Mouse (Mus musculus) limb, embryonic 15.5 days (tissue): ENCODE measurements around the gene Cyp2f2. TPM values are rescaled to one million over a fixed set of nuclear protein-coding genes. Genes with fewer than 3 reads are reported as not detected.

ENCODE experiments used
- ATAC-seq: fragments of 200-750 bp; cut with Nextera tagmentation; 2 replicates; pipeline ENCODE4 v1.8.0; 2017; ENCODE audit warnings: low read depth, moderate TSS enrichment; ENCODE audit not compliant: insufficient number of reproducible peaks, low FRiP score, low TSS enrichment
- H3K27ac ChIP-seq: fragments of 300-500 bp; sonication (generic); 2 replicates; pipeline ENCODE4 v1.5.1; 2015; ENCODE audit warnings: moderate library complexity, mild to moderate bottlenecking, inconsistent platforms
- H3K27me3 ChIP-seq: fragments of 300-500 bp; sonication (generic); 2 replicates; pipeline ENCODE4 v1.6.1; 2015; ENCODE audit warnings: inconsistent platforms
- H3K36me3 ChIP-seq: fragments of 300-500 bp; sonication (generic); 2 replicates; pipeline ENCODE4 v1.6.1; 2015; ENCODE audit warnings: inconsistent platforms
- H3K4me1 ChIP-seq: fragments of 300-500 bp; sonication (generic); 2 replicates; pipeline ENCODE4 v1.6.1; 2015; ENCODE audit warnings: inconsistent platforms
- H3K4me2 ChIP-seq: fragments of 300-500 bp; sonication (generic); 2 replicates; pipeline ENCODE4 v1.6.1; 2015; ENCODE audit warnings: mild to moderate bottlenecking, inconsistent platforms
- H3K4me3 ChIP-seq: fragments of 300-500 bp; sonication (generic); 2 replicates; pipeline ENCODE4 v1.5.1; 2015; ENCODE audit warnings: mild to moderate bottlenecking, inconsistent platforms
- H3K9ac ChIP-seq: fragments of 300-500 bp; sonication (generic); 2 replicates; pipeline ENCODE4 v1.6.1; 2015; ENCODE audit warnings: inconsistent platforms
- H3K9me3 ChIP-seq: fragments of 300-500 bp; sonication (generic); 2 replicates; pipeline ENCODE4 v1.6.1; 2016; ENCODE audit warnings: inconsistent platforms
- WGBS: fragments of 180-500 bp; shearing (Covaris S2); methylation state at CpG from one replicate; pipeline ENCODE4 v1.1.7; 2015; 5-methylcytosine and 5-hydroxymethylcytosine counted together
- polyA plus RNA-seq: library from polyadenylated mRNA; unstranded; fragments of >200 nt; fragmentation: Nextera tagmentation; extraction: Ambion mirVana; gene quantifications from 2 replicates; pipeline ENCODE4 v1.2.1, GENCODE M21; 2015

The Cyp2f2 gene
- polyA plus RNA-seq, result 0.42 and 0.45 TPM in 2 replicates

DNA sequence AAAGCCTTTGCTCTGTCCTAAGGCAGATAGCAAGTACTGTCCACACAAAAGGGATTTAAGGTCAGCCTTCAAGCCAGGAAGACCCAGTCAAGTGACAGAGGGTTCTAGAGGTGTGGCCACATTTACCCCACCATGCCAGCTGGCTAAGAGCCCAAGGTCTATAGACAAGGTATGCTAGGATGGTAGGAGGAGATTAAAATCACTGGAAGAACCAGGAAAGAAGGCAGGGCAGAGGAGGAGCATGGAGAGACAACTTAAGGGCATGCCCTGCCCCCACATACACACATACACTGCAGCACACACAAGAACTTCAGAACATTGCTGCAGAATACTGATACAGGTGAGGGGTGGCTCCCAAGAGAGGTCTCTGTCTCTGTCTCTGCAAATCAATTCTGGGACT is at the start of gene Cyp2f2:
Cyp2f2 (plus strand) TSS at position 234 of the 400 bp plus-strand sequence.
- no peaks in the 10 kb centered on the region for H3K27me3 ChIP-seq
- no peak within 1 kb of the TSS for H3K4me2 ChIP-seq
- H3K4me1 ChIP-seq, result peaks cover 11% of the 10 kb centered on the region; the same call in 1 of the 2 replicates
- no peak within 1 kb of the TSS for H3K9ac ChIP-seq
- no peaks in the 10 kb centered on the region for H3K36me3 ChIP-seq
- no peak for ATAC-seq
- H3K9me3 ChIP-seq, result no peaks in the 10 kb centered on the region
- H3K27ac ChIP-seq, result 0 out of 2 replicates have a peak within 1 kb of the TSS, but pooled peaks have one; percentile 5
- no peak within 1 kb of the TSS for H3K4me3 ChIP-seq

DNA sequence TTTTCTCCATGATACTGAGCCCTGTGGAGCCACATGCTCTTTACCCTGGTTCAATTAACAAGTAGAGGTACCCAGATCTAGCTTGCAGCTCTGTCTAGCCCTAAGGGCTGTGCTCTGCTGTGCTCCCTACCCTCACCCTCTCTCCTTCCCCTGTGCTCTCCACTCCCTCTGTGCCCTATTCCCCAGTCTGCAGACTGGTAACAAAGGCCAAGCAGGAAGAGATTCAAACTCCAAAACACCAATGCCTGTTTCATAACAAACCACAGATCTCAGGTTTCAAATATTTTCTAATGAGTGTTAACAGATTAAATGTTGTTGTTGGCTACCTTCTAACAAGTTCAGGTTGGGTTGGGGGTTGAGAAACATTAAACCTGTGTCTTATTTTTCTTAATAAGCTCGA is 41.1 kb upstream of the Cyp2f2 start:
- no peaks in the 10 kb centered on the region for H3K9me3 ChIP-seq
- no peaks in the 10 kb centered on the region for H3K27me3 ChIP-seq
- 76% methylated on average over 1 of the region's 1 CpGs for whole genome bisulfite sequencing
- no peak overlapping the region for H3K4me3 ChIP-seq
- H3K36me3 ChIP-seq, result no peaks in the 10 kb centered on the region
- no peak for ATAC-seq
- no peak overlapping the region for H3K27ac ChIP-seq
- 0 out of 2 replicates have a peak, but pooled peaks cover 2% of the 10 kb centered on the region for H3K4me1 ChIP-seq
- no peak overlapping the region for H3K9ac ChIP-seq
- no peak overlapping the region for H3K4me2 ChIP-seq

DNA sequence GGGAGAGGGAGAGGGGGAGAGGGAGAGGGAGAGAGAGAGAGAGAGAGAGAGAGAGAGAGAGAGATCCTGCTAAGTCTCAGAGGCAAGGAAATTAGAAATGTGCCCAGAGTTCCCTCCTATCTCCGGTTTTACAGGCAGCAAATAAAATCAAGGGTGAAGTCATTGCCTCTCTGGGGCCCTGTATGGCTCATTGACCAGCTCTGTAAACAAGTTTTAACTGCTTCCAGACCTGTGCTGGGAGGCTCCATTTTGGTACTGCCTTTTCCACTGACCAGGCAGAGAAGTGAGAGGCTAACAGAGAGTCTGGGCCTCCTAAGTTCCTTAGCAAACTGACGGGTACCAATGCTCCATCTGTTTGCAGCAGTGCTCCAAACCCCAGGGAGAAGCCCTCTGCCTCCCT is 38.1 kb upstream of the Cyp2f2 start:
- ATAC-seq, result no peak; the same call in 1 of the 2 replicates
- 0 out of 2 replicates have a peak, but pooled peaks cover 2% of the 10 kb centered on the region for H3K4me1 ChIP-seq
- WGBS, result 33% methylated on average over 2 of the region's 2 CpGs
- H3K27ac ChIP-seq, result 0 out of 2 replicates have a peak overlapping the region, but pooled peaks have one; percentile 39
- H3K4me2 ChIP-seq, result no peak overlapping the region
- H3K9me3 ChIP-seq, result no peaks in the 10 kb centered on the region
- no peaks in the 10 kb centered on the region for H3K27me3 ChIP-seq
- H3K36me3 ChIP-seq, result no peaks in the 10 kb centered on the region
- no peak overlapping the region for H3K9ac ChIP-seq
- H3K4me3 ChIP-seq, result no peak overlapping the region

DNA sequence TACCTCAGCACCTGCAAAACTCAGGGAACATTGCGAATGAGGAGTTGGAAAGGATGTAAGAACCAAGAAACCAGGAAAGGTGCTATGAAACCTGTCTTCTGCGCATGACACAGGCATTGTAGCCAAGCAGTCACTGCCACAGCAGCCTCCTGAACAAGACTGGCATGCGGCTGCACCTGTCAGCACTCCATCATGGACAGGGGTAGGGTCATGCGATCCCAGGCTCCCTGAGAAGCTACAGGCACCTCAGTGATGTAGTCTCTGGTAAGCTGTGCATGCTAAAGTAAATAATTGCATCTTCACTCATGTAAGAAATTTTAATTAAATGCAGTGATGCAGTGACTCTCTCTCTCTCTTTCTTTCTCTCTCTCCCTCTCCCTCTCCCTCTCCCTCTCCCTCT is 28.7 kb upstream of the Cyp2f2 start:
- WGBS, result 84% methylated on average over 4 of the region's 4 CpGs
- no peak for ATAC-seq
- Histone ChIP-seq H3K27me3 (no peaks in the 10 kb centered on the region), H3K4me1 (no peaks in the 10 kb centered on the region), H3K4me3 (no peak overlapping the region), H3K36me3 (no peaks in the 10 kb centered on the region), H3K9me3 (no peaks in the 10 kb centered on the region), H3K27ac (no peak overlapping the region), H3K4me2 (no peak overlapping the region), H3K9ac (no peak overlapping the region)

DNA sequence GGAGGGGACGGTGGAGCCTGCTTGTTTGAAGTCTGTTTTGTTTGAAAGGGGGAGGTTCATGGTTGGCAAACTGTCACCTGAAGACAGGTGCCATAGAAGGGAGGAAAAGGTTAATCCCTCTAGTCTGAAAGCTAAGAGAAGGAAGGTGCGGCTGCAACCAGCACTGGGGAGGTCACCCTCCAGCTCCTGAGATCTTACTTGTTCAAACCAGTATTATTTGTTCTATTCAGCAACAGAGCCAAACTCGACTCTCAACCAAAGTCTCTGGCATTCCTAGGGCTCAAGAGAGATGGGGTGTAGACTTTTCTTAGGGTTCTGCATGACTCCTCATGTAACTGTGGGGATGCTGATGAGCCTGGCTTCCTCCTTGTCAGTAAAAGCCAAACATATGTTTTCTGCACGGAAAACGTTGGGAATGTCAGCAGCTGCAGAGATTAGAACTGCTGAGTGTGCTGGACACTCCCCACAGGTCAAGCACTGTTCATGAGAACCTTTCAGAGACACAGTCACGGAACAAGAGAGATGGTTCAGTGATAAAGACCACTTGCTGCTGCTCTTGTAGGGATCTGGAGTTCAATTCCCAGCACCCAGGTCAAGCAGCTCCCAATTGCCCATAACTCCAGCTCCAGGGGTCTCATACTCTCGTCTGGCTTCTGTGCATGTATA is 27.5 kb upstream of the Cyp2f2 start:
- Histone ChIP-seq H3K4me1 (no peaks in the 10 kb centered on the region), H3K9ac (no peak overlapping the region), H3K4me3 (no peak overlapping the region), H3K9me3 (no peaks in the 10 kb centered on the region), H3K4me2 (no peak overlapping the region), H3K27me3 (no peaks in the 10 kb centered on the region), H3K36me3 (no peaks in the 10 kb centered on the region), H3K27ac (no peak overlapping the region)
- ATAC-seq, result no peak
- 59% methylated on average over 7 of the region's 7 CpGs for WGBS

DNA sequence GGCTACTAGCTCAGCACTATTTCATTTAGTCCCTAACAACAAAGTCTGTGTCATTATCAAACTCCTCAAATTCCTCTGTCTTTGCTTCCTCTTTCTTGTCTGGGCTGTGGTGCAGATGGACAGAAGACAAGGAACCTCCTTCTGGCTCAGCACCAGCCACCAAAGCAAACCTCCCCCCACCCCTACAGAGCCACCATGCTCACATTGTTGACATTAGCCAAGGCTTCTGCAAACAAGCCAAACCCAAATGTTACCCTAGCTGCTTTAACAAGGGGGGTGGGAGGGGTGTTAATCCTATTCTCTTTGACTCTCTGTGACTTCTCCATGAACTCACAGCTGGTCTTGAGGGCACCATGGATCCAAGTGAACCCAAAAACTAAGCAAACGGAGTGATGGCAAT is 26.8 kb upstream of the Cyp2f2 start:
- no peak for ATAC-seq
- WGBS, result 46% methylated on average over 1 of the region's 1 CpGs

DNA sequence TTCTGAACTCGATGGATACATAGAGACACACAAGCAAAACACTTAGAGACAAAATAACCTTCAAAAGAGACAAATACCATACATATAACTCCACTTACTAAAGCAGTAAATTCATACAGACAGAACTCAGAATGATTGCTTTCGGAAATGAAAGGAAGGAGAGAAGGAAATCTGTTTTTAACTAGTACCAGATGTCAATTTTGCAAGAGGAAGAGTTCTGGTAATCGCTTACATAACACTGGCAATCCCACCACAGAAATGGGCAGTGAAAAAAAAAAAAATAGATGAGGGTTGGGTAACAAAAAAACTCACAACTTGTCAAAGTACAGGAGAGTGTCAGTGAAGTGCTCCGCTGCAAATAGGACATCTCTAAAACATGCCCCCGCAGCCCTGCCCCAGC is 14.8 kb upstream of the Cyp2f2 start:
- H3K27ac ChIP-seq, result peak overlapping the region; percentile 47
- 0 out of 2 replicates have a peak overlapping the region, but pooled peaks have one; percentile 10 for H3K4me2 ChIP-seq
- ATAC-seq, result 0 out of 2 replicates have a peak, but pooled peaks have one; percentile 44

More for the DNA sequence above, 26.8 kb upstream of the Cyp2f2 start:
- Histone ChIP-seq H3K9ac (no peak overlapping the region), H3K27me3 (no peaks in the 10 kb centered on the region), H3K27ac (no peak overlapping the region), H3K4me2 (no peak overlapping the region), H3K9me3 (no peaks in the 10 kb centered on the region), H3K4me3 (no peak overlapping the region), H3K4me1 (no peaks in the 10 kb centered on the region), H3K36me3 (no peaks in the 10 kb centered on the region)

DNA sequence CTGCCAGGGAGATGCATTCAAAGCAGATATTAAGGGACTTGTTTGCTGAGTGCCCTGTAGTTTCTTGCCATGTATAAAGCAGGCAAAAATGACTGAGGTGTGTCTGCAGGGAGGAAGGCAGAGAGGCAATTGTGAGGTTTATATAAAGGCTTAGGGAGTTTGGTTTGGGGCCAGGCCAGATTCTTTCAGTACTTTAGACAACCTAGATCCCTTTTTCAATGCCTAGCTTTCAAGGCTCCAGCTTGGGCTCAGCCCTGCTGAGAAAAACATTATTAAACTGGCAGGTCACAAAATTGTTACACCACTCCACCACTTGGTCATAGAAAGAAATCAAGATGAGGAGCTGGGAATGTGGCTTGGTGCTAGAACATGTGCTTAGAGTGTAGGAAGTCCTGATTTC is 9.4 kb upstream of the Cyp2f2 start:
- no peaks in the 10 kb centered on the region for H3K36me3 ChIP-seq
- no peaks in the 10 kb centered on the region for H3K27me3 ChIP-seq
- no peaks in the 10 kb centered on the region for H3K9me3 ChIP-seq
- no peak for ATAC-seq
- H3K9ac ChIP-seq, result no peak overlapping the region
- no peak overlapping the region for H3K4me3 ChIP-seq
- no peak overlapping the region for H3K27ac ChIP-seq
- no peak overlapping the region for H3K4me2 ChIP-seq
- H3K4me1 ChIP-seq, result no peaks in the 10 kb centered on the region; the same call in 1 of the 2 replicates

More for the DNA sequence above, 14.8 kb upstream of the Cyp2f2 start:
- Histone ChIP-seq H3K36me3 (no peaks in the 10 kb centered on the region), H3K4me1 (peaks cover 2% of the 10 kb centered on the region; the same call in 1 of the 2 replicates), H3K9ac (no peak overlapping the region), H3K4me3 (no peak overlapping the region), H3K9me3 (no peaks in the 10 kb centered on the region), H3K27me3 (no peaks in the 10 kb centered on the region)
- 35% methylated on average over 5 of the region's 5 CpGs for WGBS

DNA sequence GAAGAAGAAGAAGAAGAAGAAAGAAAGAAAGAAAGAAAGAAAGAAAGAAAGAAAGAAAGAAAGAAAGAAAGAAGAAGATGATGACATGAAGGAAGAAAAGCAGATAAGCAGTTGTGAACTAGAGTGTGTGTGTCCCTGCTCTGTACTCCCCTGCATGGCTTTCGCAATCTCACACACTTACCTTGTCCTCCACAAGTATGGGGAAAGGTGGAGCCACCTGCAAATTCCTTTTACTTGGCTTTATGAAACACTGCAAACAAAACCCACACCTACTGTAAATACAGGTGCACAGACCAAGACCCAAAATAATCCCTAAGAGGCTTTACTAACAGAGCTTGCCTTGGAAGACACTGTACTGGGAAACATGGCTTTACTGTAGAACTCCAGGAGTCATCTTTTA is 8.7 kb upstream of the Cyp2f2 start:
- Histone ChIP-seq H3K9me3 (no peaks in the 10 kb centered on the region), H3K9ac (no peak overlapping the region), H3K36me3 (no peaks in the 10 kb centered on the region), H3K27ac (no peak overlapping the region), H3K27me3 (no peaks in the 10 kb centered on the region), H3K4me3 (no peak overlapping the region), H3K4me1 (no peaks in the 10 kb centered on the region), H3K4me2 (no peak overlapping the region)
- no peak for ATAC-seq
- WGBS, result 92% methylated on average over 1 of the region's 1 CpGs

DNA sequence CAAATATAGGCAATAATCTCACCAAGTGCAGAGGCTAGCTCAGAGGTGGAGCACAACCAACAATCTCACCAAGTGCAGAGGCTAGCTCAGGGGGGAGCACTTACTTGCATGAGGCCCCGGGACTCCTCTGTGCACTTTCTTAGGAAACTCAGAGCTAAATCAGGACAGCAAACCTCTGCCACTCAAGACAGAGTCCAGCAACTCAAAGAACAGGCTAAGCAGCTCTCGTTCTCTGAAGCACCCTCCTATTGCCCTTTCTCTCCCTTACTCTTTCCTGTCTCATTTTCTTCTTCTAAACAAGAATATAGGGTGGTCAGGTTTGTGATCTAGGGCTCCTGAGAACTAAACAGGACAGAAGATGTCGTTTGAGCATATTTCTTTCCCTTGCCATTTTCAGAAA is 7.7 kb upstream of the Cyp2f2 start:
- WGBS, result 73% methylated on average over 3 of the region's 3 CpGs

DNA sequence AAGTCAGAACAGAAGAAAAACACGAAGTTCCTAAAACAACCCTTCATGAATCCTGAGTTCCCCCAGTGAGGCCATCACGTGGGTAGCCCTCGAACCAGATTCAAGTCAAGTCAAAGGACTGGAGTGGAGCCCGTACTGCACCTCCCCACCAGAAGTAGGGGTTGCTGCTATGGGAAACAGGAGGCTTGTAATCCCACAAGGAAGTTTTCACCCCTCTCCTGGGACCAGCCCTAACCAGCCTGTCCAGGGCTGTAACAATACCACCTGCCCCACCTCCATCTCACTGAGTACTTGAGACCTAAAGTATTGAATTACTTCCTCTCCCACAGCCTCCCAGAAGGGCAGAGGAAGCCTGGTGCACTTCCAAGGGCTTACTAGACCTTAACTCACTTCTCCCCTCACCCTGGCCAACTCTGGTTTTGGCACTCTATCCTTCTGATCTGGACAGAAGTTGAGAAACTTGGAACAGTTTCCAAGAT is 1.6 kb upstream of the Cyp2f2 start:
- peak; percentile 85 for ATAC-seq
- H3K4me1 ChIP-seq, result peaks cover 11% of the 10 kb centered on the region; the same call in 1 of the 2 replicates
- no peaks in the 10 kb centered on the region for H3K27me3 ChIP-seq
- WGBS, result 40% methylated on average over 4 of the region's 4 CpGs
- H3K27ac ChIP-seq, result peak overlapping the region; percentile 47; the same call in 1 of the 2 replicates
- H3K4me3 ChIP-seq, result no peak overlapping the region
- H3K4me2 ChIP-seq, result no peak overlapping the region
- H3K9ac ChIP-seq, result no peak overlapping the region
- no peaks in the 10 kb centered on the region for H3K9me3 ChIP-seq
- H3K36me3 ChIP-seq, result no peaks in the 10 kb centered on the region

More for the DNA sequence above, 7.7 kb upstream of the Cyp2f2 start:
- Histone ChIP-seq H3K9me3 (no peaks in the 10 kb centered on the region), H3K4me3 (no peak overlapping the region), H3K9ac (no peak overlapping the region), H3K4me2 (no peak overlapping the region), H3K36me3 (no peaks in the 10 kb centered on the region), H3K27me3 (no peaks in the 10 kb centered on the region), H3K4me1 (no peaks in the 10 kb centered on the region), H3K27ac (no peak overlapping the region)
- no peak for ATAC-seq

DNA sequence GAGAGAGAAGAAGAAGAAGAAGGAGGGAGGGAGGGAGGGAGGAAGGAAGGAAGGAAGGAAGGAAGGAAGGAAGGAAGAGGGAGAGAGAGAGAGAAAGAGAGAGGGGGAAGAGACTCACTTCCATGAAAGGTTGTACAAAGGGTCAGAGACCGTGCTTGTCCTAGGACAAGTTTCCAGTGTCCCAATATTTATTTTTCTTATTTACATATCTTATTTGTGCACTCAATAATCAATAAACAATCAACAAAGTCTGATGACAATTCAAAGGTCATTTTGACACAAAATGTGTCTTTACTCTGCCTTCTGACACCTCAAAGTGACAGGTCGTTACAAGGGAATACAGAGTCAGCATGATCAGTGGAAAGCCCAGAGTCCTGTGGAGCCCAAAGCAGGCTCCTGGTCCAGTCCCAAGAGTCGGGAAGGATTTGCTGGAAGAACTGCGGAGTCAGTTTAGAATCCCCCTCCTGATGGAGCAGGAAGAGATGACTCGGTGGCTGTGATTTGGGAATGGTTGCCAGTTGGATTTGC is 4.7 kb downstream of the Cyp2f2 start:
- Histone ChIP-seq H3K4me1 (no peaks in the 10 kb centered on the region), H3K36me3 (no peaks in the 10 kb centered on the region), H3K9ac (no peak overlapping the region), H3K27ac (no peak overlapping the region), H3K27me3 (no peaks in the 10 kb centered on the region), H3K4me2 (no peak overlapping the region), H3K9me3 (no peaks in the 10 kb centered on the region), H3K4me3 (no peak overlapping the region)
- WGBS, result 74% methylated on average over 5 of the region's 5 CpGs
- no peak for ATAC-seq
